Mouse (Mus musculus) liver, adult (tissue): ENCODE data around the gene Arl16.

Source experiments
- GATA4 ChIP-seq: IDR thresholded peaks from 2 replicates; pipeline ENCODE4 v1.6.1; 2014; ENCODE audit warnings: mild to moderate bottlenecking, low read length; ENCODE audit not compliant: insufficient replicate concordance

The Arl16 gene

GRCm38 (mm10) chr11:120442344-120442743 lies 25.1 kb downstream of the Arl16 start, which contains the start of gene Tspan10:
Gene Tspan10 (plus strand): TSS chr11:120442644.
- TF ChIP-seq GATA4, result no peak

GRCm38 (mm10) chr11:120437857-120438385 lies 29.5 kb downstream of the Arl16 start:
- no peak for TF ChIP-seq GATA4

- TF ChIP-seq GATA4, result no peak
These were observed 30.1 kb downstream of the Arl16 start, which contains the start of gene Nploc4 for GRCm38 (mm10) chr11:120437152-120437856. Gene Nploc4 (minus strand): TSS chr11:120437708.

- TF ChIP-seq GATA4, result no peak
These were observed 40.7 kb downstream of the Arl16 start for GRCm38 (mm10) chr11:120426727-120427126.

GRCm38 (mm10) chr11:120423569-120424295 lies 43.7 kb downstream of the Arl16 start:
- TF ChIP-seq GATA4, result no peak

GRCm38 (mm10) chr11:120422651-120423568 lies 44.5 kb downstream of the Arl16 start:
- TF ChIP-seq GATA4, result no peak

GRCm38 (mm10) chr11:120418592-120418991 lies 48.8 kb downstream of the Arl16 start:
- no peak for TF ChIP-seq GATA4

GRCm38 (mm10) chr11:120417852-120418251 lies 49.6 kb downstream of the Arl16 start:
- no peak for TF ChIP-seq GATA4
